Mouse (Mus musculus): ENCODE data around the gene Mier2. TPM values are rescaled to one million over a fixed set of nuclear protein-coding genes. Genes with fewer than 3 reads are reported as not detected.

The Mier2 gene
- polyA plus RNA-seq, 1 experiment from 2014 or later: 40.5 TPM

- Histone ChIP-seq H3K27me3 (replicated peaks) (no peaks in the 10 kb centered on the region), H3K9me3 (no peaks in the 10 kb centered on the region), H3K4me3 (replicated peaks) (no peak overlapping the region), H3K9ac (no peak overlapping the region), H3K4me1 (replicated peaks) (0 out of 2 replicates have a peak, but pooled peaks cover 3% of the 10 kb centered on the region), H3K36me3 (0 out of 2 replicates have a peak, but pooled peaks cover 10% of the 10 kb centered on the region), H3K27ac (no peak overlapping the region), H3K4me2 (replicated peaks) (no peak overlapping the region)
- ATAC-seq: no peak
- 90% methylated on average over 8 of the region's 8 CpGs for WGBS
These were observed 29.3 kb downstream of the Mier2 start for GRCm38 (mm10) chr10:79525456-79526325.

- H3K4me2 ChIP-seq (replicated peaks): no peak overlapping the region
- no peak overlapping the region for H3K9ac ChIP-seq
- WGBS: 71% methylated on average over 1 of the region's 1 CpGs
These were observed 30.6 kb downstream of the Mier2 start for GRCm38 (mm10) chr10:79524433-79524832.

GRCm38 (mm10) chr10:79506709-79507108 lies 48.3 kb downstream of the Mier2 start:
- ATAC-seq: no peak
- 78% methylated on average over 2 of the region's 2 CpGs for WGBS
- H3K9ac ChIP-seq: no peak overlapping the region
- no peaks in the 10 kb centered on the region for H3K27me3 ChIP-seq (replicated peaks)
- no peaks in the 10 kb centered on the region for H3K36me3 ChIP-seq
- no peaks in the 10 kb centered on the region for H3K9me3 ChIP-seq
- H3K4me2 ChIP-seq (replicated peaks): no peak overlapping the region
- no peak overlapping the region for H3K27ac ChIP-seq
- no peaks in the 10 kb centered on the region for H3K4me1 ChIP-seq (replicated peaks)
- no peak overlapping the region for H3K4me3 ChIP-seq (replicated peaks)

More at GRCm38 (mm10) chr10:79524433-79524832, 30.6 kb downstream of the Mier2 start:
- no peak for ATAC-seq
- no peaks in the 10 kb centered on the region for H3K27me3 ChIP-seq (replicated peaks)
- no peaks in the 10 kb centered on the region for H3K4me1 ChIP-seq (replicated peaks)
- no peak overlapping the region for H3K27ac ChIP-seq
- no peaks in the 10 kb centered on the region for H3K9me3 ChIP-seq
- H3K4me3 ChIP-seq (replicated peaks): no peak overlapping the region
- H3K36me3 ChIP-seq: 0 out of 2 replicates have a peak, but pooled peaks cover 6% of the 10 kb centered on the region

GRCm38 (mm10) chr10:79502830-79503644 lies 52.0 kb downstream of the Mier2 start:
- WGBS: 51% methylated on average over 6 of the region's 6 CpGs
- no peaks in the 10 kb centered on the region for H3K27me3 ChIP-seq (replicated peaks)
- H3K9ac ChIP-seq: no peak overlapping the region
- no peak overlapping the region for H3K4me2 ChIP-seq (replicated peaks)
- H3K27ac ChIP-seq: no peak overlapping the region
- ATAC-seq: peak; percentile 88
- no peak overlapping the region for H3K4me3 ChIP-seq (replicated peaks)
- no peaks in the 10 kb centered on the region for H3K4me1 ChIP-seq (replicated peaks)
- H3K9me3 ChIP-seq: no peaks in the 10 kb centered on the region
- no peaks in the 10 kb centered on the region for H3K36me3 ChIP-seq

GRCm38 (mm10) chr10:79496701-79497288 lies 58.2 kb downstream of the Mier2 start:
- no peaks in the 10 kb centered on the region for H3K4me1 ChIP-seq (replicated peaks)
- no peak for ATAC-seq
- H3K4me2 ChIP-seq (replicated peaks): no peak overlapping the region
- no peak overlapping the region for H3K27ac ChIP-seq
- H3K9me3 ChIP-seq: no peaks in the 10 kb centered on the region
- no peak overlapping the region for H3K4me3 ChIP-seq (replicated peaks)
- no peaks in the 10 kb centered on the region for H3K36me3 ChIP-seq
- 27% methylated on average over 2 of the region's 2 CpGs for whole genome bisulfite sequencing
- no peaks in the 10 kb centered on the region for H3K27me3 ChIP-seq (replicated peaks)
- no peak overlapping the region for H3K9ac ChIP-seq

- no peak for ATAC-seq
- H3K4me2 ChIP-seq (replicated peaks): no peak overlapping the region
- H3K27me3 ChIP-seq (replicated peaks): no peaks in the 10 kb centered on the region
- no peaks in the 10 kb centered on the region for H3K4me1 ChIP-seq (replicated peaks)
- no peaks in the 10 kb centered on the region for H3K36me3 ChIP-seq
- no peak overlapping the region for H3K27ac ChIP-seq
- no peak overlapping the region for H3K4me3 ChIP-seq (replicated peaks)
- 50% methylated on average over 3 of the region's 3 CpGs for WGBS
- no peaks in the 10 kb centered on the region for H3K9me3 ChIP-seq
- H3K9ac ChIP-seq: no peak overlapping the region
These were observed 59.1 kb downstream of the Mier2 start for GRCm38 (mm10) chr10:79495886-79496285.

Other genes with a start within 250 kb of the Mier2 start
- not detected in 2 replicates for gene Vmn2r82, start 198.7 kb downstream of the Mier2 start, polyA plus RNA-seq (2015; fragmentation: Nextera tagmentation; extraction: Ambion mirVana)
- not detected in 2 replicates for gene Vmn2r83, start 86.5 kb downstream of the Mier2 start, polyA plus RNA-seq (2015; fragmentation: Nextera tagmentation; extraction: Ambion mirVana)
- 106 and 121 TPM in 2 replicates for gene Plpp2, start 21.4 kb downstream of the Mier2 start, polyA plus RNA-seq (2015; fragmentation: Nextera tagmentation; extraction: Ambion mirVana)
- not detected in 2 replicates for gene Theg, start 32.1 kb upstream of the Mier2 start, polyA plus RNA-seq (2015; fragmentation: Nextera tagmentation; extraction: Ambion mirVana)
- 0.05 and 0.06 TPM in 2 replicates for gene C2cd4c, start 58.8 kb upstream of the Mier2 start, polyA plus RNA-seq (2015; fragmentation: Nextera tagmentation; extraction: Ambion mirVana)
- gene Shc2, start 82.7 kb upstream of the Mier2 start, polyA plus RNA-seq (2015; fragmentation: Nextera tagmentation; extraction: Ambion mirVana): 7.6 and 8.2 TPM in 2 replicates
- not detected in 2 replicates for gene Odf3l2, start 90.5 kb upstream of the Mier2 start, polyA plus RNA-seq (2015; fragmentation: Nextera tagmentation; extraction: Ambion mirVana)
- gene Madcam1, start 109.4 kb upstream of the Mier2 start, polyA plus RNA-seq (2015; fragmentation: Nextera tagmentation; extraction: Ambion mirVana): 23.6 and 28.6 TPM in 2 replicates
- gene Tpgs1, start 114.2 kb upstream of the Mier2 start, polyA plus RNA-seq (2015; fragmentation: Nextera tagmentation; extraction: Ambion mirVana): 62.8 and 63.0 TPM in 2 replicates
- 137 and 144 TPM in 2 replicates for gene Cdc34, start 127.0 kb upstream of the Mier2 start, polyA plus RNA-seq (2015; fragmentation: Nextera tagmentation; extraction: Ambion mirVana)
- 0.52 and 0.76 TPM in 2 replicates for gene Gzmm, start 133.8 kb upstream of the Mier2 start, polyA plus RNA-seq (2015; fragmentation: Nextera tagmentation; extraction: Ambion mirVana)
- gene Bsg, start 149.3 kb upstream of the Mier2 start, polyA plus RNA-seq (2015; fragmentation: Nextera tagmentation; extraction: Ambion mirVana): 1,119 and 1,131 TPM in 2 replicates
- gene Hcn2, start 161.4 kb upstream of the Mier2 start, polyA plus RNA-seq (2015; fragmentation: Nextera tagmentation; extraction: Ambion mirVana): 0.18 and 0.23 TPM in 2 replicates
- 37.8 and 45.5 TPM in 2 replicates for gene Polrmt, start 191.4 kb upstream of the Mier2 start, polyA plus RNA-seq (2015; fragmentation: Nextera tagmentation; extraction: Ambion mirVana)
- 0.09 and 0.28 TPM in 2 replicates for gene Fgf22, start 199.9 kb upstream of the Mier2 start, polyA plus RNA-seq (2015; fragmentation: Nextera tagmentation; extraction: Ambion mirVana)
- gene Rnf126, start 211.8 kb upstream of the Mier2 start, polyA plus RNA-seq (2015; fragmentation: Nextera tagmentation; extraction: Ambion mirVana): 89.8 and 91.6 TPM in 2 replicates
- 14.0 and 16.1 TPM in 2 replicates for gene Fstl3, start 222.1 kb upstream of the Mier2 start, polyA plus RNA-seq (2015; fragmentation: Nextera tagmentation; extraction: Ambion mirVana)
- gene Prss57, start 235.8 kb upstream of the Mier2 start, polyA plus RNA-seq (2015; fragmentation: Nextera tagmentation; extraction: Ambion mirVana): 0.09 TPM in 1 of 2 replicates, not detected in the other
- 48.1 and 48.5 TPM in 2 replicates for gene Palm, start 238.4 kb upstream of the Mier2 start, polyA plus RNA-seq (2015; fragmentation: Nextera tagmentation; extraction: Ambion mirVana)

All from intestine, embryonic 15.5 days (tissue).